Mouse (Mus musculus) heart, embryonic 14.5 days (tissue): ENCODE data around the gene Gm17364. TPM values are rescaled to one million over a fixed set of nuclear protein-coding genes. Genes with fewer than 3 reads are reported as not detected.

Experiments
- ATAC-seq: fragments of 200-750 bp; cut with Nextera tagmentation; 2 replicates; pipeline ENCODE4 v1.8.0; 2017; ENCODE audit warnings: low read depth, moderate TSS enrichment; ENCODE audit not compliant: insufficient number of reproducible peaks, insufficient read depth, low FRiP score
- H3K27ac ChIP-seq, 2 experiments: fragments of 200-500 bp in 1 of 2; fragments of 300-500 bp in 1 of 2; sonication (generic) in 1 of 2; replicated peaks in 1 of 2; 2 replicates each; pipeline ENCODE4 v1.5.1; 2012 to 2014; ENCODE audit warnings: low read depth in 2 of 2, low read length in 2 of 2, control low read depth in 1 of 2, mild to moderate bottlenecking in 1 of 2, mixed read lengths in 1 of 2; ENCODE audit not compliant: control insufficient read depth in 1 of 2, insufficient read depth in 1 of 2
- H3K27me3 ChIP-seq: fragments of 300-500 bp; sonication (generic); 2 replicates; pipeline ENCODE4 v1.6.1; 2014; ENCODE audit warnings: mild to moderate bottlenecking, low read length, control low read depth; ENCODE audit not compliant: control insufficient read depth, insufficient read depth
- H3K36me3 ChIP-seq: fragments of 300-500 bp; sonication (generic); 2 replicates; pipeline ENCODE4 v1.6.1; 2014; ENCODE audit warnings: mild to moderate bottlenecking, control low read depth, low read length, mixed read lengths; ENCODE audit not compliant: control insufficient read depth, insufficient read depth
- H3K4me1 ChIP-seq, 2 experiments: fragments of 200-500 bp in 1 of 2; fragments of 300-500 bp in 1 of 2; sonication (generic) in 1 of 2; 2 replicates each; pipeline ENCODE4 v1.6.1; 2012 to 2014; ENCODE audit warnings: low read length in 2 of 2, control low read depth in 1 of 2, mixed read lengths in 1 of 2; ENCODE audit not compliant: control insufficient read depth in 2 of 2, insufficient read depth in 2 of 2
- H3K4me2 ChIP-seq: fragments of 300-500 bp; sonication (generic); 2 replicates; pipeline ENCODE4 v1.6.1; 2014; ENCODE audit warnings: mild to moderate bottlenecking, low read length
- H3K4me3 ChIP-seq, 2 experiments: fragments of 200-500 bp in 1 of 2; fragments of 300-500 bp in 1 of 2; sonication (generic) in 1 of 2; 2 replicates each; pipeline ENCODE4 v1.5.1; 2012 to 2014; ENCODE audit warnings: low read length in 2 of 2, mild to moderate bottlenecking in 2 of 2, control low read depth in 1 of 2, low read depth in 1 of 2, moderate library complexity in 1 of 2; ENCODE audit not compliant: control insufficient read depth in 1 of 2, insufficient read depth in 1 of 2
- H3K9ac ChIP-seq: fragments of 300-500 bp; sonication (generic); 2 replicates; pipeline ENCODE4 v1.6.1; 2014; ENCODE audit warnings: mild to moderate bottlenecking, low read length
- H3K9me3 ChIP-seq: fragments of 300-500 bp; sonication (generic); 2 replicates; pipeline ENCODE4 v1.6.1; 2016; ENCODE audit warnings: low read length, control low read depth; ENCODE audit not compliant: control insufficient read depth
- WGBS: fragments of 180-500 bp; shearing (Covaris S2); extraction: QIAGEN DNeasy Blood & Tissue Kit; methylation state at CpG from one replicate; pipeline ENCODE4 v1.1.7; 2014; 5-methylcytosine and 5-hydroxymethylcytosine counted together
- polyA plus RNA-seq: library from polyadenylated mRNA; unstranded; fragments of >200 nt; fragmentation: Nextera tagmentation; extraction: Ambion mirVana; gene quantifications from 2 replicates; pipeline ENCODE4 v1.2.1, GENCODE M21; 2014

Gm17364 gene
- polyA plus RNA-seq, 1 experiment from 2014 or later: not detected

GRCm38 (mm10) chr13:41296396-41296795 is 22.6 kb upstream of the Gm17364 start:
- peaks cover 2% of the 10 kb centered on the region; the same call in 1 of the 2 replicates for H3K9me3 ChIP-seq
- no peak for ATAC-seq
- no peak overlapping the region for H3K4me3 ChIP-seq
- H3K4me1 ChIP-seq: peaks cover 3 to 8% of the 10 kb centered on the region in 2 experiments; a peak in 2 of 4 replicates
- H3K27me3 ChIP-seq: peaks cover 12% of the 10 kb centered on the region; the same call in 1 of the 2 replicates
- no peak overlapping the region for H3K4me2 ChIP-seq
- H3K27ac ChIP-seq: no peak overlapping the region
- WGBS: 67% methylated on average over 10 of the region's 10 CpGs
- no peaks in the 10 kb centered on the region for H3K36me3 ChIP-seq
- no peak overlapping the region for H3K9ac ChIP-seq

DNA sequence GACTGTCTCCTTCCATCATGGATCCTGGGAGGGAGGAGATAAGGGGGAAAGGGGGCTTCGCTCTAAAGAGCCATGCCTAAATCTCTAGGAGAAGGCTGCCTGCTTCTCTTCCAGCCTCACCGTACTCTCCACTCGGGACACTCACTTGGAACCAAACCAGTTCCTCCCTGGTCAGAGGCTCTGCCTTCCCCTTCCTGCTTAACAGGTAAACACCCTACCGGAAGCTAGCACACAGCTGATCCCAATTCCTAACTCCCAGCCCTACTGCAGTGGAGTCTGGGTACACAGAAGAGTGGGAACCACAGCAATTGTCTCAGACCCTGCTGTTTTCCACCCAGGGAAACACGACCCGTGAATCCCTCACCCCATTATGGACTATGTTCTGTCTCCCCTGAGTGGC is 22.1 kb upstream of the Gm17364 start:
- Histone ChIP-seq H3K27me3 (peaks cover 12% of the 10 kb centered on the region; the same call in 1 of the 2 replicates), H3K4me3 (no peak overlapping the region), H3K36me3 (no peaks in the 10 kb centered on the region), H3K9ac (no peak overlapping the region), H3K9me3 (peaks cover 4% of the 10 kb centered on the region; the same call in 1 of the 2 replicates), H3K27ac (no peak overlapping the region), H3K4me2 (no peak overlapping the region), H3K4me1 (peaks cover 3 to 8% of the 10 kb centered on the region in 2 experiments; a peak in 2 of 4 replicates)
- 62% methylated on average over 6 of the region's 6 CpGs for WGBS
- ATAC-seq: no peak

DNA sequence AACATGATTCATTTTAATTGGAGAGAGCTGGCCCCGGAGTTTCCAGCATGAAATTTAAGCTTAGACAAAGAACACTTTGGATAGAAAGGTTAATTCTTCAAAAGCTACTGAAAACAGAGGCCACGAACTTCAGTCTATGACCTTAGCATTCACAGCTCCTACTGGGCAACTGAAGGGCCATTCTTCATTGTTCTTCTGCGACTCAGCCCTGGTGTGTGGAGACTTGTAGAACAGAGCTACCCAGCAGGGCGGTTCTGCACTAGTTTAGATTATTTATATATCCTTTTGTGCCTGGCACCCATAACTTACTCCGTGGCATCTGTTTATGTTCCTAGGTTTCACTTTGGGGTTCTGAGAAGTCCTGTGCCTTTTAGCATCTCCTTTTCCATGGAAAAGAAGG is 19.8 kb upstream of the Gm17364 start:
- 77% methylated on average over 5 of the region's 5 CpGs for whole genome bisulfite sequencing
- Histone ChIP-seq H3K36me3 (no peaks in the 10 kb centered on the region), H3K9ac (no peak overlapping the region)

DNA sequence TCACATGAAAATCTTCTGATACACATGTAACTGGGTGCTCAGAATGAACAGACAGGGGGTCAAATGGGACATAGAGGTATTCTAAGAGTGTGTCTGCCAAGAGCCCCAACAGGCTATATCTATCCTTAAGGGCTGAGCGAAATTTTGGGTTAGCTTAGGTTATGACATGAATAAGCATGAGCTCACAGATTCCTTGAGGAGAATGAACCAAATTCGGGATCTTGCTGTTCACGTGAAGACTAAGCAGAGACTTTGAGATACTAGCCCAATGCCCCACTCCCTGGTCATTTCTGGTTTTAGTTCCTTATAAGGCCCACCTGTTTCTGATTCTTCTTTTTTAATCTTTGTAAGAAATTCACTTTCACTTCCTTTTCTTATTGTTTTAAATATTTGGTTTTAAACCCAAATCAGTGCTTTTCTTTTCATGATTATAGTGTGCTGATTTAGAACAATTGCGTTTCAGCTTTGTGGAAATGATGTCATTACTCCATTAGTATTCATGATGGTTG is 17.7 kb upstream of the Gm17364 start:
- Histone ChIP-seq H3K9me3 (peaks cover 4% of the 10 kb centered on the region; the same call in 1 of the 2 replicates), H3K36me3 (no peaks in the 10 kb centered on the region), H3K4me2 (no peak overlapping the region), H3K27me3 (0 out of 2 replicates have a peak, but pooled peaks cover 4% of the 10 kb centered on the region), H3K4me1 (peaks cover 0 to 2% of the 10 kb centered on the region in 2 experiments; a peak in 1 of 4 replicates), H3K9ac (no peak overlapping the region), H3K27ac (no peak overlapping the region), H3K4me3 (no peak overlapping the region)
- ATAC-seq: no peak
- WGBS: 76% methylated on average over 4 of the region's 4 CpGs

More for the DNA sequence above, 19.8 kb upstream of the Gm17364 start:
- Histone ChIP-seq H3K4me3 (no peak overlapping the region), H3K27ac (no peak overlapping the region), H3K4me1 (peaks cover 0 to 3% of the 10 kb centered on the region in 2 experiments; a peak in 1 of 4 replicates), H3K27me3 (0 out of 2 replicates have a peak, but pooled peaks cover 7% of the 10 kb centered on the region), H3K4me2 (no peak overlapping the region), H3K9me3 (peaks cover 4% of the 10 kb centered on the region; the same call in 1 of the 2 replicates)
- ATAC-seq: no peak

DNA sequence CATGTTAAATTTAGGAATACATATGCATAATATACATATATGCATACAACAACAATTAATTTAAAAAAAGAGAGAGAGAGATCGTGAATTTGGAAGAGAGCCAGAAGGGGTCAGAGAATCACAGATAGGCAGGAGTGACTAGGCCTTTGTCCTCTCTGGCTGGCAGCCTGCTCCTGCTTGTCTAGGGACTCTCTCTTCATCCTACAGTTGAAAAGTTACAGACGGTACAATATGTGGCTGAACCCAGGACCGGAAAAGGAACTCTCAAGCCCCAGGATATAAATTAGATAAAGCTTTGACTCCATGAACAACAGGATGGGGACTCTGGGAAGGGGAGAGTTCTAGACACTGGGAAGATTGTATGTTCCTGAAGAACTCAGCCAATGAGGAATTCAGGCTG is 12.5 kb upstream of the Gm17364 start:
- Histone ChIP-seq H3K9me3 (peaks cover under 1% of the 10 kb centered on the region; the same call in 1 of the 2 replicates), H3K4me3 (no peak overlapping the region), H3K4me2 (no peak overlapping the region), H3K27me3 (no peaks in the 10 kb centered on the region), H3K4me1 (peaks cover 0 to 2% of the 10 kb centered on the region in 2 experiments; a peak in 1 of 4 replicates), H3K9ac (no peak overlapping the region), H3K36me3 (no peaks in the 10 kb centered on the region), H3K27ac (peak overlapping the region; percentile 14 to 52; a peak in 2 of 4 replicates)
- 43% methylated on average over 3 of the region's 3 CpGs for WGBS
- no peak for ATAC-seq

- Histone ChIP-seq H3K4me2 (no peak overlapping the region), H3K9me3 (no peaks in the 10 kb centered on the region), H3K27ac (no peak overlapping the region), H3K9ac (no peak overlapping the region), H3K27me3 (no peaks in the 10 kb centered on the region), H3K36me3 (no peaks in the 10 kb centered on the region), H3K4me3 (no peak overlapping the region), H3K4me1 (peaks cover 0 to 2% of the 10 kb centered on the region in 2 experiments; a peak in 1 of 4 replicates)
- 79% methylated on average over 4 of the region's 4 CpGs for WGBS
- no peak for ATAC-seq
Measured at GRCm38 (mm10) chr13:41285448-41285847, 11.7 kb upstream of the Gm17364 start.

DNA sequence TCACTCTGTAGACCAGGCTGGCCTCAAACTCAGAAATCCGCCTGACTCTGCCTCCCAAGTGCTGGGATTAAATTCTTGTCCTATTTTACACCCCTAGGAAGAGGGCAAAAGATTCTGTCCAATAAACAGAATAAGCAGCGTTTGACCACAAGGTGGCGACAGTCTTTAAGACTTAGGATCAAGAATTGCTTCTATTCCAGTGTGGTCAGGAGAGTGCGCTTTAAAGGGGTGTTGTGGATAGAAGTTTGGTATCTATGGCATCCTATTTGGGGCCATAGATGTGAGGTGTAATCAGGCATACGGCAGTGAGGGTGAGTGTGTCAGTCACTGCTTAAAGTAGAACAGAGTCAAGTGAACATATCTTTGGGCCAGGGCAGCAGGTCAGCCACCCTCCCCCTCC is 9.5 kb upstream of the Gm17364 start:
- Histone ChIP-seq H3K27ac (no peak overlapping the region), H3K27me3 (no peaks in the 10 kb centered on the region), H3K4me2 (no peak overlapping the region), H3K9me3 (no peaks in the 10 kb centered on the region), H3K36me3 (no peaks in the 10 kb centered on the region), H3K4me1 (peaks cover 0 to 2% of the 10 kb centered on the region in 2 experiments; a peak in 1 of 4 replicates), H3K4me3 (no peak overlapping the region), H3K9ac (no peak overlapping the region)
- ATAC-seq: no peak
- WGBS: 15% methylated on average over 5 of the region's 5 CpGs

DNA sequence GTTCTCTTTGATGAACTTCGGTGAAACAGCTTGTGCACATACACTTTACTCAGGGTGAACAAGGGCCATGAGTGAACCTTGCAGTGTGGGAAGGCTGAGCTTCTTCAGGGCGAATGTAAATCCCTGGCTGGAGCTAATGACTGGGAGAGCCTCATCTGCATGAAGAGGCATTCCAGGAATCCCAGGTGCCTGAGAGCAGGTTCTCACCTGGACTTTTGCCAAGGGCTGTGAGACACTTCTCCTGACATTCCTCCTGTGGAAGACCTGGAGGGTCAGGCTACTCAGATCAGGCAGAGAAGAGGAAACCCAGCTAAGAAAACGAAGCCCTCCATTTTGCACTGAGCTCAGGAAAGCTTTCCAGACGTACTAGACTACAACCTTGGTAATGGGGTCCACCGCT is 6.9 kb upstream of the Gm17364 start:
- H3K9ac ChIP-seq: no peak overlapping the region
- H3K4me1 ChIP-seq: no peaks in the 10 kb centered on the region
- H3K27me3 ChIP-seq: no peaks in the 10 kb centered on the region
- no peak overlapping the region for H3K27ac ChIP-seq
- H3K9me3 ChIP-seq: no peaks in the 10 kb centered on the region
- no peak overlapping the region for H3K4me2 ChIP-seq
- WGBS: 54% methylated on average over 5 of the region's 5 CpGs
- no peaks in the 10 kb centered on the region for H3K36me3 ChIP-seq
- no peak overlapping the region for H3K4me3 ChIP-seq
- no peak for ATAC-seq
